Mouse (Mus musculus) kidney, postnatal 36 days (tissue): ENCODE measurements at regions not wholly inside any gene's neighbourhood (a gene's known extent, or its start where the extent isn't known, plus 50 kb on each side); places are given as distances from the start of the nearest gene placed in this dataset.

Experiments used
- DNase-seq, 2 experiments: peaks; one replicate each; pipeline ENCODE4 v3.0.0; 2021 to 2022; ENCODE audit warnings: mixed read lengths in 2 of 2

DNA sequence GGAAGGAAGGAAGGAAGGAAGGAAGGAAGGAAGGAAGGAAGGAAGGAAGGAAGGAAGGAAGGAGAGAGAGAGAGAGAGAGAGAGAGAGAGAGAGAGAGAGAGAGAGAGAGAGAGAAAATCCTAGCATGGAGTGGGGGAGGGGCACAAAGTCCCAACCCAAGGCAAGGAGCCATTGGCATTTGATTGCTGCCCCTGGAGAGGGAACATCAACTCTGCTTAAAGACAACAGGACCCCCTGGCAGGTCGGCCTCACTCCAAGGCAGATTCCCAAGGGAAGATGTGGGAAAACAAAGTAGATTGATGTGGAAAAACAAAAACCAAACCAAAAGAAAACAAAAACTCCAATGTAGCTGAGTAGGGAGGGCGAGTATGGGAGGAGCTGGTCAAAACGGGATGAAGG lies 49.9 kb upstream of the Fzd10 start:
- DNase-seq, result no peak

DNA sequence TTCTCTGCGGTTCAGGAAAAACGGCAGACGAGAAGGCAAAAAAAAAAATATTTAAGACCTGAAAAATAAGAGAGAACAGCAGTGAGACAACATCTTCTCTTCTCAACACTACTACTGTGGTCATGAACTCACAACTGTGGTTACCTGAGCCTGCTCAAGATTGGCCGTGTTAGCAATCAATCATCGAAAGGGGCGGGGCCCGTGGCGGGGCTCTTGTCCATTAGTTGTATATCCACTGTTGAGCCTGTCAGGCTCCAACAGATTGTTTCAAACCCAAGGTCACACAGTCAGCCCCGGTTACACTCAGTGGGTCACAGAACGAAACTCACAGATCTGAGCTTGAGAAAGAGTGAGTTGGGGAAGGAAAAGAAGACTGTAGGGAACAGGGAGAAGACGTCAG lies 50.8 kb upstream of the Fzd10 start:
- DNase-seq, result no peak

DNA sequence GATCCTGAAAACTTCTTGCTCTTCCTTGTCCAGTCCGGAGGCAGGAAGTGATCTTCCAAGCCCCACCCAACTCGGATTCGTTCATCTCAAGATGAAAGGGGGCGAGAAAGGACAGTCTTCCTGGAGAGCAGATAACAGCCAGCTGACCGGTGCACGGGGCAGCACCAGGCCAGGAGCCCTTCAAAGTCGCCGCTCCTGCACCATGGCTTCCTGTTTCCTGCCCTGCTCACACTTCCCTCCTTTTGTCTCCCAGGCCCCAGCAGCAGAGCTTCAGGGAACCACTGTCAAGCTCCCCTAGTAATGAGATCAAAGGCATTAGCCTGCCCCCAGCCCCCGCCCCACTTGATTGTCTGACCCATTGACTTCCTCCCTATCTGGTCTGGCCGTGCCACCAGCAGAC lies 58.6 kb upstream of the Fzd10 start:
- DNase-seq, result no peak

- DNase-seq, result no peak
These were observed 62.0 kb upstream of the Fzd10 start for GRCm38 (mm10) chr5:128538646-128539045.

DNA sequence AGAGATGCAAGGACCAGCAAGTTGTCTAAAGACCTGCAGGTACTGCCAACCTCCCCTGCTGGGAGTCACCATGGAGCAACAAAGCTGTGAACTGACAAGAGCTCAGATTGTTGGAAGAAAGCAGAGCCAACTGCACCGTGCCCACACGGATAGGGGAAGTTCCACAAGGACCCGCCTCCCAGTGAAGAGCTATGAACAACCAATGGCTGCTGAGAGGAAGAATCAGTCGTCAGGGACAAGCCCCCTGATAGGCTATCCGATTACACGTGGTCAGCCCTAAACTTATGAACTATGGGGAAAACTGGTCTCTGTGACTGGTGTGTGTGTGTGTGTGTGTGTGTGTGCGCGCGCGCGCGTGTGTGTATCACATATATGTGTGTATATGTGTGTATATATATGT lies 63.4 kb upstream of the Fzd10 start:
- DNase-seq, result no peak

- DNase-seq, result no peak
These were observed 64.3 kb upstream of the Fzd10 start for GRCm38 (mm10) chr5:128536393-128536792.

GRCm38 (mm10) chr5:128527241-128527640 lies 73.4 kb upstream of the Fzd10 start:
- peak in 1 of 2 experiments; percentile 25 for DNase-seq

DNA sequence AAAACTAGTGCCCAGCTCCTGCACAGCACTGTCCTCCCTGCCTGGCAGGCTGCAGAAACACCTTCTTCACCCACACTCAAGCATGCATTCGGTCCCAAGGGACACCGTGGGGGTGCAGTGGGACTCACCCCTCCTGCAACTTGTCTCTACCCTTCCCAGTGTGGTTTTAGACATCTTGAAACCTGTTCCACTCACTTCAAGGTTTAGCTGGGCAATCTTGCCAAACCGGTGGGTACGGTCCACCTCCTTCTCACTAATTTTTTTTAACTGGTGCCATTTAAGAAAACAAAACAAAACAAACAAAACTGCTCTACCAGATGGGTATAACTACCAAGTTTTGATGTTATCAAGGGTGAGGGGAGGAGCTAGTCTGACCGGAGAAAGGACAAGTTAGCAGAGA lies 74.2 kb upstream of the Fzd10 start:
- DNase-seq, result no peak

GRCm38 (mm10) chr5:128524377-128525280 lies 76.0 kb upstream of the Fzd10 start:
- no peak for DNase-seq

GRCm38 (mm10) chr5:128522667-128523066 lies 78.0 kb upstream of the Fzd10 start:
- DNase-seq, result peak; percentile 3 to 61

GRCm38 (mm10) chr5:128517336-128517735 lies 83.3 kb upstream of the Fzd10 start:
- no peak for DNase-seq

DNA sequence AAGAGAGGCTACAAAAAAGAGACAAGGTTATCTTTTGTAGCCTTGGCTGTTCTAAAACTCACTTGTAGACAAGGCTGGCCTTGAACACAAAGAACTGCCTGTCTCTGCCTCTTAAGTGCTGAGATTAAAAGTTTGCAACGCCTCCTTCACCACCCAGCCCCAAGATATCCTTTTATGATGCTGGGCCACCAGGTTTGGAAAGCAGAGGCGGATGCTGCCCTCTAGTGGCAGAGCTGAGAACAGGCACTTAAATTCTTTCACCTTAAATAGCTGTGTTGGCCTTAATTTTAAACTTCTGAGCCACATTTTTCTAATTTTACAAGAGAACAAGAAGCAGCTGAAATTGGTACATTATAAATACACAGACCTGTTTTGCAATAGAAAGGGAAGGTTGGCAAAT lies 82.5 kb upstream of the Tmem132d start:
- DNase-seq, result peak in 1 of 2 experiments; percentile 20

GRCm38 (mm10) chr5:128513261-128513660 lies 80.4 kb upstream of the Tmem132d start:
- no peak for DNase-seq

DNA sequence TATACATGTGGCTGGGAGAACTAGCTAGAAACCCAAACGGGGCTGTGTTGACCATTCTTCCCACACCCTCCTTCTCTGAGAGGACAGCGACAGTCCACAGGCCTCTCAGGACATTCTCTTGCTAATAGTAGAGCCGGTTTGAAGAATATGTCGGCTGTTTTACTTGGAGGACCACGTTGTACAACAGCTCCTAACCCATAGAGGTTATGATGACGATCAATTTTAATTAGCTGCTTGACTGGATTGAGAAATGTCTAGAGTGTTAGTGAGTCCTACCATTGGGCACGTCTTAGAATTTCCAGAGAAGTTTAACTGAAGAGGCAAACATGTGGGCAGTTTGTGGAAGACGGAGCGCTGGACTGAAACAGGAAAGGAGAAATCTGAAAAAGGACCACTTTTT lies 79.7 kb upstream of the Tmem132d start:
- DNase-seq, result no peak

GRCm38 (mm10) chr5:128504502-128504901 lies 71.6 kb upstream of the Tmem132d start:
- DNase-seq, result peak; percentile 4 to 61

GRCm38 (mm10) chr5:128499488-128499887 lies 66.6 kb upstream of the Tmem132d start:
- DNase-seq, result no peak

DNA sequence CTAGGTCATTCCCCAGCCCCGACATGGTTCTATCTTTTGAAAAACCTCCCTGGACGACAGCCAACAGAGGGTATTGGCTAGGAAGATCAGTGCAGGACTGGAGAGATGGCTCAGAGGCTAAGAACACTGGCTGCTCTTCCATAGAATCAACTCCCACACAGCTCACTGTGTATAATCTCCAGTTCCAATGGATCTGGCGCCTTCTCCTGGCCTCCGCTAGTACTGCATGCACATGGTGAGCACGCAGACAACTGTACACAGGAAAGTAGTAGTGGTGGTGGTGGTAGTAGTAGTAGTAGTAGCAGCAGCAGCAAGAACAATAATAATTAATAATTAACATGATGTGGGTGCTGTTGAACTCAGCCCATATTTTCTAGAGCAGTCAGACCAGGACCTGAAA lies 66.2 kb upstream of the Tmem132d start:
- DNase-seq, result peak in 1 of 2 experiments; percentile 44

DNA sequence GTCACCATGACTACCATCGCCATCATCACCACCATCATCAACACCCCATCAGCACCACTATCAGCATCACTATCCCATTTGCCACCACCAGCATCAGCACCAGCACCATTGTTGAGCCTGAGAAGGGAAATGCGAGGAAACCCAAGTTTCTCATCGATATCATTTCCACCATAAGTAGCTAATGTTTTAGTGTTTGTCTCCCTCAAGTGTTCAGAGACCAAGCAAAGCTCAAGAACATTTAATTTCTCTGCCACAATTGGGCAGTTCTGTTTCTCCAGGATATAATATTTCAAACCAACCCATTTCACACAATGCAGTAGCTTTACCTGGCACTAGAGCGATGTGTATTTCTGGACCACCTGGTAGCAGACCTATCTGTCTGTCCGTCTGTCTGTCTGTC lies 59.7 kb upstream of the Tmem132d start:
- DNase-seq, result no peak

GRCm38 (mm10) chr5:128491155-128491554 lies 58.3 kb upstream of the Tmem132d start:
- DNase-seq, result peak in 1 of 2 experiments; percentile 12

- no peak for DNase-seq
These were observed 56.1 kb upstream of the Tmem132d start for GRCm38 (mm10) chr5:128488872-128489580.

GRCm38 (mm10) chr5:128487371-128487770 lies 54.5 kb upstream of the Tmem132d start:
- DNase-seq, result no peak

DNA sequence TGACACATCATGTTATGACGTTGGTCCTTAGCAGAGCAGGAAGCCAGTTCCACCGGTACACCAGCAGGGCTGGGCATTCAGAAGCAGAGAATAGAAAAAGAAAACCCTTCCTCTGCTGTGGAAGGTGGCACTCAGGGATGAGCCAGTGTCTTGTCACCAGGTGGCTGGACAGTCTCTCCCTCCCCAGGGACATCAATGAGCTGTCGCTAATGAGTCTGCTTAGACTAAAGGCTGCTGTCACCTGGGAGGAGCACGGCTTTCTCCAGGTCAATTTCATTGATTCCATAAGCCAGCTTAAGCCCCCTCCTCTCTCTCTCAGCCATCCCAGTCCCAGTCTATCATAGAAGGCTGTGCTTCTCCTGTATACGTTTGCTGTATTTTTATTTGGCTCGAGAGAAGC lies 51.2 kb upstream of the Tmem132d start:
- no peak for DNase-seq

DNA sequence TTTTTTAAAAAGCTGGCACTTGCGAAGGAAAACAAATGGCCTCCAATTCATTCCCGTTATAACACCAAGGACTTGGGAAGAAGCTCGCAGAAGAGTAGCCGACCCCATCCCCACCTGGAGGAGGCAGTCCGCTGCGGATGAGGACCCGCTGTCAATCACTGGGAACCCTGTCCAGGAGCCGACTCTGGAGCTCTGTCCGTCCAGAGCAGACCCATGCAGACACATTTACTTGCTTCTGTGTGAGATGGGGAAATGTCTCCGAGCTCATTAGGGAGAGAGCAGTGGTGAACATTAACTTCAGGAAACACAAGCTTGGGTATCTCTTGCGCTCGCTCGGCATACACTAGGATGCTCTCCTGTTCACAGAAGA lies 50.5 kb upstream of the Tmem132d start:
- no peak for DNase-seq
